Mouse (Mus musculus): Measurements from ENCODE around the gene Kiz. TPM values are rescaled to one million over a fixed set of nuclear protein-coding genes. Genes with fewer than 3 reads are reported as not detected.

The Kiz gene
- total and polyA plus RNA-seq, 3 experiments = 8.2 to 13.1 TPM; not detected in 1

DNA sequence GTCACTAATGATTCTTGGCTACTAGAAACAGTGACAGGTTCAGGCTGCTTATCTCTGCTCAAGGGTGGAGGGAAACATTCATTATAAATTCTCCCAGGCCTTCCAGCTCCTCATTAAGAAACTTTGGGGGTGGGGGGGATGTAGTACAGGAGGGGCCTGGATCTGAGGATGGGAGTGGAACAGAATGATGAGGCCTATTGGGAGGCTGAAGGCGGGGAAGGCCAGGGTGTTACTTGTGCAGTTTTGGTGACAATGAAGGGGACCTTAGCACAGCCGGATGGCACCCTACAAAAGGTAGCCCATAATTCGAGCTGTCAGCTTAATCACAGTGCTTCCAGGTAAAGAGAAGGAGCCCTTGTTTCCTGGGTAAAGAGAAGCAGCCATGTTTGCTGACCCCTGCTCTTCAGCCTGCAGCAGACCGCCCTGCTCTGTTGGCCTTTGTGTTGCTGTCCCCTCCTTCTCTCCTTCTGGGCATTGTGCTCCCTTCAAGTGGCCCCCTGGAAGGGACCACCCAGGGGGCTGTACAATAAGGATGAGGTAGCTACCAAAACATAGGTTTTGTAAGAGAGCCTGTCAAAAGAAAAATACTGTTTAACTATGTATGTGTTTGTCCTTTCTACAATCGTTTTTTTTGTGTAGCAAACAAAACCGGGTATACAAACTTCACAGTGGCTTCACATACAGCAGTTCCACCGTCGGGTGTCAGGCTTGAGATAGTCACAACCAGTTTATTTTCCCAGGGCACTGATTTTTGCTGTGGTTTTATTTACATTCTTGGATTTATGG is 64.9 kb downstream of the Kiz start:
- no peak for DNase-seq (ENCODE audit: low read depth, low spot score)

DNA sequence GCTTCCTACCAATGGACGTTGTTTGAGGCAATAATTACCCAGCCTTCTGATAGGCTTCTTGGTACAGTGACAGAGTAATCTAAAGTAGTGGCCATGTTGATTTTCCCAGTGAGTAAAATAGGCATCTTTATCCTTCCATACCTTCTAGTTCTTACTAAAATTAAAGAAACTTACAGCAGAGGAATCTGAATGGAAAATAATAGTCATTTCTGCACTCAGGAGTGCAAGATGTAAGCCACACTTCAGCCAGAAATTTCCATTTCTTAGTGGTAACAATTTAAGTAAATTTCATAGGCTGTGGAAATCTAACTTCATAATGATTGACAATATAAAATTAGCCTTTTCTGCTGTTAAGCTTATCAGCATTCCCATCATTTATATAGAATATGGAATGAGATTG is 69.6 kb downstream of the Kiz start:
- H3K27me3 ChIP-seq (ENCODE audit: control insufficient read depth in 1 of 2, insufficient read depth in 2 of 2, low read length in 2 of 2) = no peaks in the 10 kb centered on the region
- DNase-seq (ENCODE audit: low read depth, low spot score) = no peak
- no peaks in the 10 kb centered on the region for H3K79me2 ChIP-seq (ENCODE audit: control insufficient read depth, insufficient read depth, low read length, poor library complexity)
- H3K4me1 ChIP-seq (ENCODE audit: control insufficient read depth in 1 of 2, insufficient read depth in 2 of 2, low read length in 2 of 2) = no peaks in the 10 kb centered on the region
- no peak overlapping the region for H3K9ac ChIP-seq (ENCODE audit: control insufficient read depth, low read depth, low read length, poor library complexity, severe bottlenecking)
- no peak overlapping the region for H3K4me3 ChIP-seq (ENCODE audit: control insufficient read depth in 1 of 2, insufficient read depth in 1 of 2, low read depth in 2 of 2, low read length in 2 of 2)
- no peaks in the 10 kb centered on the region for H3K36me3 ChIP-seq (ENCODE audit: control insufficient read depth in 1 of 2, insufficient read depth in 2 of 2, low read length in 2 of 2)
- TF ChIP-seq ETS1 (IDR thresholded peaks at IDR 0.05; ENCODE audit: low read depth, low read length) = no peak
- no peak for TF ChIP-seq ELF1 (IDR thresholded peaks at IDR 0.05; ENCODE audit: low read depth, low read length)
- no peak for TF ChIP-seq USF2 (IDR thresholded peaks at IDR 0.05; ENCODE audit: borderline replicate concordance in 1 of 2, insufficient read depth in 1 of 2, low read depth in 1 of 2, low read length in 2 of 2)
- no peak overlapping the region for H3K27ac ChIP-seq (ENCODE audit: control insufficient read depth, low read depth, low read length)
- no peaks in the 10 kb centered on the region for H3K9me3 ChIP-seq (replicated peaks; ENCODE audit: insufficient read depth, low read length)

More for the DNA sequence above, 64.9 kb downstream of the Kiz start:
- Histone ChIP-seq H3K27ac (ENCODE audit: control insufficient read depth, low read depth, low read length) (no peak overlapping the region), H3K36me3 (ENCODE audit: control insufficient read depth in 1 of 2, insufficient read depth in 2 of 2, low read length in 2 of 2) (no peaks in the 10 kb centered on the region), H3K4me3 (ENCODE audit: control insufficient read depth in 1 of 2, insufficient read depth in 1 of 2, low read depth in 2 of 2, low read length in 2 of 2) (no peak overlapping the region), H3K79me2 (ENCODE audit: control insufficient read depth, insufficient read depth, low read length, poor library complexity) (no peaks in the 10 kb centered on the region), H3K9me3 (replicated peaks; ENCODE audit: insufficient read depth, low read length) (no peaks in the 10 kb centered on the region), H3K9ac (ENCODE audit: control insufficient read depth, low read depth, low read length, poor library complexity, severe bottlenecking) (no peak overlapping the region), H3K27me3 (ENCODE audit: control insufficient read depth in 1 of 2, insufficient read depth in 2 of 2, low read length in 2 of 2) (no peaks in the 10 kb centered on the region), H3K4me1 (ENCODE audit: control insufficient read depth in 1 of 2, insufficient read depth in 2 of 2, low read length in 2 of 2) (no peaks in the 10 kb centered on the region)
- TF ChIP-seq USF2 (IDR thresholded peaks at IDR 0.05; ENCODE audit: borderline replicate concordance in 1 of 2, insufficient read depth in 1 of 2, low read depth in 1 of 2, low read length in 2 of 2) = no peak
- no peak for TF ChIP-seq POLR2AphosphoS5 (IDR thresholded peaks at IDR 0.05; ENCODE audit: borderline replicate concordance, low read depth, low read length)
- no peak for TF ChIP-seq CHD2 (IDR thresholded peaks at IDR 0.05; ENCODE audit: low read length)
- no peak for TF ChIP-seq NRF1 (IDR thresholded peaks at IDR 0.05; ENCODE audit: insufficient read depth, low read depth, low read length, poor library complexity, severe bottlenecking)
- TF ChIP-seq GATA1 (IDR thresholded peaks at IDR 0.05; ENCODE audit: low read depth, low read length) = peak; percentile 38; the same call in 1 of the 2 replicates
- no peak for TF ChIP-seq USF1 (IDR thresholded peaks at IDR 0.05; ENCODE audit: low read depth, low read length)

DNA sequence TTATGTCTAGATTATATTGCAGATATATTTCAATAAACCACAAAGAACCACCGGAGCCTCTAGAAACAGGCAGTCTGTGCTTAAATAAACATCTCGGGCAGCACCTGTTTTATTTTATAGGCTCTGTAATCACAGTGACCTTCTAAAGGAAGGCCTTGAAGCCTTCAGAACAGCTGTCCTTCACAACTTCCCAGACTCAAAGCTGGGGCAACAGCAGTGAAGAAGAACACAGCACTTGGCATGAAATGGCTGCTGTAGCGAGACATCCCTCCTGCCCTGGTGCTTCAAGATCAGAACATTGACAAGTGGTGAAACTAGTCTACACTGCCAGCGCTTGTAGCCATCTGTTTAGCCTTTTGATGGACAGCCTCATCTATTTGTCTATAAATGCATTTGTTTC is 70.2 kb downstream of the Kiz start:
- Histone ChIP-seq H3K4me3 (ENCODE audit: control insufficient read depth in 1 of 2, insufficient read depth in 1 of 2, low read depth in 2 of 2, low read length in 2 of 2) (no peak overlapping the region), H3K79me2 (ENCODE audit: control insufficient read depth, insufficient read depth, low read length, poor library complexity) (no peaks in the 10 kb centered on the region), H3K4me1 (ENCODE audit: control insufficient read depth in 1 of 2, insufficient read depth in 2 of 2, low read length in 2 of 2) (no peaks in the 10 kb centered on the region), H3K36me3 (ENCODE audit: control insufficient read depth in 1 of 2, insufficient read depth in 2 of 2, low read length in 2 of 2) (no peaks in the 10 kb centered on the region), H3K27ac (ENCODE audit: control insufficient read depth, low read depth, low read length) (no peak overlapping the region), H3K9me3 (replicated peaks; ENCODE audit: insufficient read depth, low read length) (no peaks in the 10 kb centered on the region), H3K9ac (ENCODE audit: control insufficient read depth, low read depth, low read length, poor library complexity, severe bottlenecking) (no peak overlapping the region), H3K27me3 (ENCODE audit: control insufficient read depth in 1 of 2, insufficient read depth in 2 of 2, low read length in 2 of 2) (no peaks in the 10 kb centered on the region)
- TF ChIP-seq USF2 (IDR thresholded peaks at IDR 0.05; ENCODE audit: borderline replicate concordance in 1 of 2, insufficient read depth in 1 of 2, low read depth in 1 of 2, low read length in 2 of 2) = no peak
- TF ChIP-seq ZKSCAN1 (IDR thresholded peaks at IDR 0.05; ENCODE audit: low read depth, low read length) = no peak
- TF ChIP-seq UBTF (IDR thresholded peaks at IDR 0.05; ENCODE audit: borderline replicate concordance, insufficient read depth, low read depth, low read length) = no peak
- no peak for TF ChIP-seq MXI1 (IDR thresholded peaks at IDR 0.05; ENCODE audit: low read depth, low read length)
- TF ChIP-seq MAZ (IDR thresholded peaks at IDR 0.05; ENCODE audit: low read depth, low read length) = no peak
- TF ChIP-seq ZMIZ1 (IDR thresholded peaks at IDR 0.05; ENCODE audit: low read depth, low read length) = no peak
- TF ChIP-seq JUND (IDR thresholded peaks at IDR 0.05; ENCODE audit: low read depth, low read length) = no peak
- TF ChIP-seq ETS1 (IDR thresholded peaks at IDR 0.05; ENCODE audit: low read depth, low read length) = no peak
- no peak for TF ChIP-seq TBP (IDR thresholded peaks at IDR 0.05; ENCODE audit: low read depth, low read length)
- no peak for TF ChIP-seq HCFC1 (IDR thresholded peaks at IDR 0.05; ENCODE audit: low read depth, low read length)
- TF ChIP-seq POLR2A (IDR thresholded peaks at IDR 0.05; ENCODE audit: control insufficient read depth in 1 of 2, insufficient read depth in 1 of 2, low read depth in 1 of 2, low read length in 2 of 2, poor library complexity in 1 of 2) = no peak
- TF ChIP-seq RAD21 (IDR thresholded peaks at IDR 0.05; ENCODE audit: low read depth, low read length) = no peak
- TF ChIP-seq GATA1 (IDR thresholded peaks at IDR 0.05; ENCODE audit: low read depth, low read length) = no peak
- TF ChIP-seq MYC (IDR thresholded peaks at IDR 0.05; ENCODE audit: low read depth, low read length) = no peak
- no peak for TF ChIP-seq GABPA (IDR thresholded peaks at IDR 0.05; ENCODE audit: low read depth, low read length)
- no peak for TF ChIP-seq ZNF384 (IDR thresholded peaks at IDR 0.05; ENCODE audit: low read depth, low read length)
- no peak for TF ChIP-seq MAX (IDR thresholded peaks at IDR 0.05; ENCODE audit: low read length)
- no peak for TF ChIP-seq TCF12 (IDR thresholded peaks at IDR 0.05; ENCODE audit: low read depth, low read length)
- DNase-seq (ENCODE audit: low read depth, low spot score) = no peak

All from MEL (cell line).